Mouse (Mus musculus) C2C12 (cell line): Measurements from ENCODE around the gene Lrrc73.

ENCODE experiments used
- CEBPB ChIP-seq: IDR thresholded peaks from one replicate; pipeline ENCODE4 v1.6.1; 2011; ENCODE audit warnings: low read depth, mild to moderate bottlenecking, control low read depth, moderate library complexity
- CTCF ChIP-seq: IDR thresholded peaks from one replicate; pipeline ENCODE4 v1.5.1; 2011; ENCODE audit not compliant: control insufficient read depth, insufficient read depth, insufficient read length
- MAX ChIP-seq: IDR thresholded peaks from one replicate; pipeline ENCODE4 v1.6.1; 2011; ENCODE audit warnings: mild to moderate bottlenecking, control low read depth
- MYOG ChIP-seq: IDR thresholded peaks from one replicate; pipeline ENCODE4 v1.6.1; 2011; ENCODE audit not compliant: control insufficient read depth, insufficient read length; ENCODE audit errors: extremely low read depth
- USF1 ChIP-seq: IDR thresholded peaks from one replicate; pipeline ENCODE4 v1.6.1; 2011; ENCODE audit warnings: low read depth, mild to moderate bottlenecking, control low read depth, moderate library complexity

DNA sequence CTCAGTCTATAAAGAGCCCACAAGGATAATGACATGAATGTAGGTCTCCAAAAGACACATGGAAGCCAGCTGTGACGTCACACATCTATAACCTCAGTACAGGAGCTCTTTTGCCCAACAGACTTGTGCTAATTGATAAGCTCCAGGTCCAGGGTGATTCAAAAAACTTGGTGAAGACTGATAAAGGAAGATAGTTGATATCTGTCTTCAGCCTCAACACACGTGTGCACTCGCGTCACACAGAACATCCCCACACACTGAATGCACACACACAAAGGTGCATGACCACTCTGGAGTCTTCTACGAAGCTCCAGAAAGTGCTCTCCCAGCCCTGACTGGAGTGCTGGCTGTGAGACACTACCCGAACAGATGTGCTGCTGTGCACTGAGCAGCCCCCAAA lies 16.3 kb upstream of the Lrrc73 start:
- TF ChIP-seq CTCF (no peak), MAX (no peak), MYOG (no peak), USF1 (no peak), CEBPB (no peak)
